Mouse (Mus musculus) heart, postnatal 4 days (tissue): Measurements from ENCODE around the gene Pigq. TPM values are rescaled to one million over a fixed set of nuclear protein-coding genes. Genes with fewer than 3 reads are reported as not detected.

Source experiments
- DNase-seq: peaks from one replicate; pipeline ENCODE4 v3.0.0; 2021
- total RNA-seq, 2 experiments: library from RNA; stranded (reverse); gene quantifications; 2 replicates each; pipeline ENCODE4 v1.2.3; 2021

Gene Pigq
- total RNA-seq, 2 experiments from 2014 or later: 86.0 to 89.4 TPM

DNA sequence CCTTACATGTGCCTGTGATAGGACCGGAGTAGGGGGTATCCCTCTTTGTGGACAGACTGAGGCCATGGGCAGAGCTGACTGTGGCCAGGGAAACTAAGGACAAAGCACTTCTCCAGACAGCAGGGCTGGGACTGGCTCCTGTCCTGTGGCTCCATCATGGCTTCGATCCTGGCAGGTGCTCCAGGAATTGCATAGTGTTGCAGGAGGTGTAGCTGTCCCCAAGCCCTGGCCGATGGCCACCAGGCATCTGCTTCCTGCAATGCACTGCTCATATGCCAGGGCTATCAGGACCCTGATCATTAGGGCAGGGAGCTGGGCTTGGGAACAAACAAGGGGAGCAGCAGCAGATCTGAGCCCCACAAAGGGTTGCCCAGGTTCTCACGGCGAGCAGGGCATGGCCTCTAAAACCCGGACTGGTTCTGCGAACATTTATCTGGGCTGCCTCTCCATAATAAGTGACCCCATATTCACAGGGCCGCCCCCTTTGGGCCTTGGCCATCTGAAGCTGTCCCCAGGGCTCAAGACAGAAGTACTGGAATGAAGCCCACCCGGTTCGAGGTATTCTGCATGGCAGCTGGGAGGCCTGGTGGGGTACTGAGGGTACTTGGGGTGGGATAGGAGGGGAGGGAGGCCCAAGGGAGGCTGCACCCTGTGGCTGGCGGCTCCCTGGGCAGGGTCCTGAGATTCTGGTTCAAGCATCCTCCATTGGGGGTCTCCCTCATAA lies 14.2 kb upstream of the Pigq start:
- no peak for DNase-seq

GRCm38 (mm10) chr17:25957586-25958051 lies 12.9 kb upstream of the Pigq start:
- no peak for DNase-seq

GRCm38 (mm10) chr17:25956631-25957030 lies 11.9 kb upstream of the Pigq start:
- no peak for DNase-seq

- no peak for DNase-seq
These were observed 11.5 kb upstream of the Pigq start for GRCm38 (mm10) chr17:25956201-25956600.

DNA sequence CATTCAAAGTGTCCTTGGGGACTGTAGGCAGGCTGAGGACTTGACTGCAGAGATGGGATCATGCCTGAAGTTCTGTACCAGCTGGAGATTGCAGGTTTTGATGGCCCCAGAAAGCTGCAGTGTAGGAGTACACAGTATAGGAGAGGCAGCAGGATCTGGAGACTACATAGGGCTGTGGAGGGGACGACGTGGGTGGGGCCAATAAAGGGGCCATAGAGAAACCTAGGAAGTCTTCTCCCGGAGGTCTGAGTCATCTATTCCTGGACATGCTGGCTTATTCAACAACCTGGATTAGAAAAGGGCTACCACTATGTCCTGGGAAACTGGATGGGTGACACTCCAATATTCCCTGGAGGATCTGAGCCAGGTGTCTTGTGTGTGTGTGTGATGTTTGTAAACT lies 11.0 kb upstream of the Pigq start:
- DNase-seq: no peak

DNA sequence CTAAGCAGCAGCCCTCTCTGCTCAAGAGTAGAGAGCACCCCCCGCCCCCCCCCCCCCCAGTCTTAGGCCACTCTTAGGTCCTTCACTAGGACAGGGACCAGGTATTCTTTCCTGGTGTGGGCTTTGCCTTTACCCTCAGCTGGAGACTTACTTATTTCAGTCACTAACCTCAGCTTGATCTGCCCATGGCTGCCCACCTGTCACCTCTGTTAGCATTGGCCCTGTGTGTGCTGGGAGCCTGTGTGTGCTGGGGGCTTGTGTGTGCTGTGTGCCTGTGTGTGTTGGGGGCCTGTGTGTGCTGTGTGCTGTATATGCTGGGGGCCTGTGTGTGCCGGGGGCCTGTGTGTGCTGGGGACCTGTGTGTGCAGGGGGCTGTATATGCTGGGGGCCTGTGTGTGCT lies 9.9 kb upstream of the Pigq start:
- DNase-seq: no peak

DNA sequence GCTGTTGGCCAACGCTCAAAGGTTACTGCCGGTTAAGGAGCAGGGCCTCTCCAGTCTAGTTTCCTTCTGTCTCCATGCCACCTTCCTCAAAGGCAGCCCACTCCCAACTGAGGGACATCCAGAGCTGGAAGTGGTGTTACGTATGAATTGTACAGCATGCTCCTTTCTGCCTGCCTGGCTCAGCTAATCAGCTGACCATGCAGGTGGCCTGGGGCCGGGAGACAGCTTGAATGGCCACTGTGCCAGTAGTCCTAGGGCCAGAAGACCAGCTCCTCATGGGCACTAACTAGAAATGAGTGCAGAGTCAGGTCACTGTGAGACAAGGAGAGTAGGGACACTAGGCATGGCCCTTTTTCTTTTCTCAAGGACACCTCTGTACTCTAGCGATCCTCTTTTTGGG lies 8.4 kb upstream of the Pigq start:
- DNase-seq: no peak

- DNase-seq: no peak
These were observed 7.3 kb upstream of the Pigq start, which contains the start of gene A930017K11Rik for GRCm38 (mm10) chr17:25951803-25952623. TSS of gene A930017K11Rik (minus strand) at chr17:25952565.

- peak; percentile 23 for DNase-seq
These were observed 6.6 kb upstream of the Pigq start for GRCm38 (mm10) chr17:25951225-25951802.

DNA sequence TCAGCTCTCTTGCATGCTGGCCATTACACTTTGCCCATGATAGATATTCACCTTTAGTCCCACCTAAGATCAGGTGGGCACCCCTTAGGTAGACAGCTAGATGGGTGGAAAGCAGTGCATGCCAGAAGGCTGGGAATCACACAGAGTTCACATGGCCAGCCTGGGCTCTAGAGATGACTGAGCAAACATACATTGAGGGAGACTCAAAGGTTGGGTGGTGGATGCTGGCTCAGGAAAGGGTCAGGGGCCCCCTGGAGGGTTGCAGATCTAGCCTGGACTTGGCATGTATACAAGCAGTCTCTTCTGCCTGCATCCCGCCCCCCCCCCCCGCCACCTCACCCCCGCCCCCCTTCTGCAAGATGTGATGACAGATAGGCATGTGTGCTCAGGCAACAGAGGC lies 6.0 kb upstream of the Pigq start:
- DNase-seq: no peak

DNA sequence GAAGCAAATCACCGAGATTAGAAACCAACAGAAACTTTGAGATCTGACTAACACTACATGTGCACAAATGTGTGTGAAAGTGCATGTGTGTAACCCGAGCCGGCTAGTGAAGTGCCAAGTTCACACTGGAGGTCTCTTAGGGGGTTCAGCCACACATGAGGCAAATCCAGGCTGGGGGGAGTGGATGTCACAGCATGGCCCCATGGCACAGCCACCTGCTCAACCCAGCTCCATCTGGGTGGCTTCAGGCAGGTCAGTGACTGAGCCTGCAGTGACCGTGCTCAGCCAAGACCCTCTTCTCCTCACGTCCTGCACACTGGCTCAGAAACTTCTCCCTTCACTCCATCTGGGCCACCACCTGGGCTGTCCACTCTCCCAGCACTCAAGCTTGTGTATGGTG lies 5.2 kb upstream of the Pigq start:
- no peak for DNase-seq

- DNase-seq: no peak
These were observed 3.3 kb upstream of the Pigq start for GRCm38 (mm10) chr17:25948051-25948450.

- no peak for DNase-seq
These were observed 2.8 kb upstream of the Pigq start for GRCm38 (mm10) chr17:25947576-25947975.

DNA sequence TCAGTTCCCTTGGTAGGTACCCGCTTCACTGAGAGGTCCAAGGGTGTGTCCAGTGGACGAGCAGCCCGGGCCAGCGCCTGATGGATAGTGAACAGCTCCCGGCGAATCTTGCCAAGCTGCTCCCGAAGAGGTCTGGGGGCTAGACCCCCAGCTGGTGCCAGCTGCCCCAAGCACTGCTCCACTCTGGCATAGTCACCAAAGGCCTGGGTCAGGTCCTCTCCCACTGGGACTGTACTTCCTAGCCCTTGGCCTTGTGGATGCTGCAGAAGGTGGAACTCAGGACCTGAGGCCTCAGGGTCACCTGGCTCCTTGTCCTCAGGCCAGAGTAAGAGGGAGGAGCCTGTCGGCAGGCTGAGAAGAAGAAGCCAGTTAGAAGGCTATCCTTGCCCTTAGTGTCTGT lies 2.2 kb upstream of the Pigq start:
- no peak for DNase-seq

GRCm38 (mm10) chr17:25946349-25946748 lies 1.6 kb upstream of the Pigq start:
- no peak for DNase-seq

- no peak for DNase-seq
These were observed 900 bp upstream of the Pigq start for GRCm38 (mm10) chr17:25945517-25946155.

DNA sequence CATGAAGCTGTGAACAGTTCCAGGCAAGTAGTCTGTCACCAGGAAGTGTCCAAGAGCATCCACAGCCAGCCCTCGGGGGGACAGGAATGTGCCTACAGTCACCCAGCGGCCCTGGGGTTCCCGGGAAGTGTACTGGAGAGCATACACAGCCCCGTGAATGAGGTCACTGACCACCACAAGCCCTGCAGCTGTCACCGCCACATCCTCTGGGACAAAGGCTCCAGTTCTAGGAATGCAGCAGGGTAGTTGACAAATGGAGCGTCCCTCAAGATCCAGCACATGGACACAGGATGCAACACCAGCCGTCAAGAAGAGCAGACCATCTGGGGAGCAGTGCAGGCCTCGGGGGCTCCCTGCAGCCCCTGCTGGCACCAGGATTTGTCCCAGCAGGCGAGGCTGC lies 967 bp downstream of the Pigq start:
- no peak for DNase-seq

DNA sequence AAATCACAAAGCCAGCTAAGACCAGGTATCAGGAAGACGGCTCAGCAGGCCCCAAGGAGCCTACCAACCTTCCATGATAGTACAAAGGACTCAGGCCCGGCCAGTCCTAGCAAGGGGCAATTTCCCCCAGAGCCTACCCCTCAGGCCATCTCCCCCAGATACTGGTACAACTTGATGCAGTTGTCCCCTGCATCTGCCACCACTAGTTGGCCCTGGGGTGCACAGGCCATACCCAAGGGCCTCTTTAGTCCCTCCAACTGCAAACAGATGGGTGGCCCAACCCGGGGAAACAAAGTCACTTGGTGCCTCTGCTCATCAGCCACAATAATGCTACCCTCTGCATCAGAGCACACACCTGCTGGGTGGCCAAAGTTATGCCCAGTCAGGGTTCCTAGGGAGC lies 1.5 kb downstream of the Pigq start:
- no peak for DNase-seq

GRCm38 (mm10) chr17:25942597-25943151 lies 2.1 kb downstream of the Pigq start:
- no peak for DNase-seq

DNA sequence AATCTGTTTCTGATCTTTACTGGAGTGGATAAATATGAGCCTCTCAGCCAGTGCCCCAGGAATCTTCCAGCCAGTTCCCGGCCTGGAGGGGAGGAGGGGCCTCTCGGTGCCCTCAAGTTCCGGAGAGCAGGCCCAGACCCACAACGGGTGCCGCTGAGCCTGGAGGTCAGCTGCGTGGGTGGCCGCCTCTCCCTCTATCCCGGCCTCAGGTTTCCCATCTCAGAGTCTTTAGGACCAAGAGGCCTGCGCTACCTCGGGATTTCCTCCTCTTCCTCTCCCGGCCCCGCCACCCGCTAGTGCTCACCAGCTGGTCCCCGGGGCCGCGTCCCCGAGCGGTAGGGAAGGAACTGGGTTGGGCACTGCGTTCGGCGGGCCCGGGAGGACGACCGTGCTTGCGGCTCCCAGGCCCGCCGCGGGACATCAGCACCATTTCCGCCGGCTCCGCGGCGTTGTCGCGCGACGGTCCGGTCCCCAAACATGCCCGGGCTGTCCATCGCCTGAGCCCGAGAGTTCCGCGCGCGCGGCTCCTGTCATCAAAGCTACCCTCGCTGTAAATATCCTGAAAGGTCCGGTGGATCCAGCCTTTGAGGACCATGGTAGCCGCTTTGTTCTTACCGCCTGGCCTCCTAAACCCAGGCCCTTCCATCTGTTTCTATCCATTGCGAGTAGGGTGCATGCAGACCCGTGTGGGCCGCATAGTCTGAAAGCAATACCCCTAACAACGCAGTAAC lies 3.1 kb downstream of the Pigq start:
- DNase-seq: peak; percentile 87

- DNase-seq: no peak
These were observed 10.2 kb downstream of the Pigq start for GRCm38 (mm10) chr17:25934526-25934925.

- DNase-seq: peak; percentile 52
These were observed 19.4 kb downstream of the Pigq start for GRCm38 (mm10) chr17:25925348-25925747.
